Mouse (Mus musculus) kidney, postnatal 4 days (tissue): ENCODE results near the gene Nsun7.

Source experiments
- DNase-seq, 2 experiments: peaks; one replicate each; pipeline ENCODE4 v3.0.0; 2021; ENCODE audit warnings: mixed read lengths in 2 of 2

The Nsun7 gene

GRCm38 (mm10) chr5:66338583-66338982 lies 78.9 kb downstream of the Nsun7 start:
- peak; percentile 58 to 74 for DNase-seq

DNA sequence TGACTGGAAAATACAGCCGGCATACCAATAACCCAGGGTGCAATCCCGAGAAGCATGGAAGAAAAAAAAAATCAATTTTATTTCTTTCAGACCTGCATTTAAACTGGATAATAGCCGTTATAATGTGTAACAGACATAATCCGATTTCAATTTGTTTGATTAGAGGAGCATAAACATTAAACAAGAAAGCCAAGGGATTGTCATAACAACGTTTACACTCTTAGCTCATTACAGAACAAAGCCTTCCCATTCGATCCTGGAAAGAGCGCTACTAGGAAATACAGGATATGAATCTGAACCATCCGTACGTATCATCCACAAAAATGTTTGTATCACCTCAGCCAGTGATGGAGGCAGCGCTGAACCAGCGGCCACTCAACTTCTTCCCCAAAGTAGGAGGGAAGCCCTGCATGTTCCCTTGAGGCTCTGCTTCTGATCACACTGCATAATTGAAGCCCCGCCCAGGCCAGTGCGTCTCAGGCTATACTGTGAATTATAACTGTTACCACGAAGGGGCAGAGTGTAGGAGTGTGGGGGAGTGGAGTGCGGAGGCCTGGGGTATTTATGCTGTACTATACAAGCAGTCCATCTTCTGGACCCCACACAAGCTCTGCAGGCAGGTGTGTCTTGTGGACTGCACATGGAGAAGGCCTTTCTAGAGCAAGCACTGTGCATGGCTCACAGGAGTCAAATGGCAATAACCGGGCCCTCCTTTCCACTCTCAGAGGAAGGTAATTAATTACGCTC lies 80.8 kb downstream of the Nsun7 start:
- DNase-seq: peak; percentile 25 to 30

DNA sequence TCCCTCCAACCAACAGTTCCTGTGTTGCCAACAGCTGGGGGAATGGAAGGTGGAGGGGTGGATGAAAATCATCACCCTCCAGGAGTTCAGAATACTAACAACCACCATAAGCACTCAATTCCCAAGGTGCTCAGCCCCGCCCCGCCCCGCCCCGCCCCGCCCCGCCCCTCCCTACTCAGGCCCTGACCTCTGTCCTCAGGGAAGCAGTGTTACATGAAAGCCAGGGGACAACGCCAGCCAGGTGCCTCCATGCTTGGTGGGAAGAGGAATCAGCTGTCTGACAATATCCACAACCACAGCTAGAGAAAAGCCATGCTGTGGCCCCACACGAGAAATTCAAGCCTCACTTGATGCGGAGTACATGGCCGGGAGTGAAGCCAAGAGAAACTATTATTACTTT lies 82.2 kb downstream of the Nsun7 start:
- DNase-seq: no peak

- no peak for DNase-seq
Observed at GRCm38 (mm10) chr5:66342285-66342684, 82.6 kb downstream of the Nsun7 start.

GRCm38 (mm10) chr5:66344182-66344581 lies 84.5 kb downstream of the Nsun7 start:
- no peak for DNase-seq

GRCm38 (mm10) chr5:66345140-66345539 lies 85.4 kb downstream of the Nsun7 start:
- no peak for DNase-seq

DNA sequence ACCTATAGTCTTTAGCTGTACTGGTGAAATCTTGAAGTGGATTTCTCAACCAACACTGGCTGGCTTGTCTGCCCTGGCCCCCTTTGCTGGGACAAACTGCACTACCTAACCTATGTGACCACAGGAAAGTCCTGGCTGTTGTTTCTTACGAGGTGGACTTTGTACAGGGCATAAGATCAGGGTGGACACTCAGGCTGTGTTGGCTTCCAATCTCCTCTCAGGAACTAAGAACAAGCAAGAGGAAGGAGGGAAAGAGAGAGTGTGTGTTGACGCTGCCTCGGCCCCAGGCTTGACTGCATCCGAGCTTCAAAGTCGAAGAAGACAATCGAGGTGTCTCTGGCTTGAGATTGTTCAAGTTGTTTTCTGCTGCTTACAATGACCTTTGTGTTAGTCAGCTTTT lies 87.1 kb downstream of the Nsun7 start:
- no peak for DNase-seq
